Mouse (Mus musculus): Measurements from ENCODE around the gene Dll1.

Gene Dll1

DNA sequence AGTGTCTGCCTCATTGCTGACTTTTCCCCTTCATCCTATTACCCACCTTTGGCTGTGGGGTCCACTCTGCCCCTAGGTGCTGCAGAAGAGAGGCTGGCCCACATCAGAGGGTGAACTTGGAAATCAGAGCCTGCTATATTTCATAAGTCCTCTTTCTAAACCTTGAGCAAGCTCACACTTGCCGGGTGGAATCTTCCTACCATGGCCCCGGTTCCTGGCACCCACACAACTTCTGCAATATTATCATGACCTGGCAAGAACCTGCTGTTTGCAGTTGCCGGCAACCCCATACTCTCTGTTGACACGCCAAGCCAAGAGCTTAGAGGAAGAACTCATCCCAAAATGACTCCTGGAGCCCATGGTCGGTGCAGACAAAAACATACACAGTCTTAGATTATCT, 49.6 kb downstream of the Dll1 start:
- CTCF ChIA-PET = interaction anchor here (0.6 kb wide), 1 partner anchor 94 kb away, joined by 11 read pairs; no protein-coding TSS in a partner anchor

DNA sequence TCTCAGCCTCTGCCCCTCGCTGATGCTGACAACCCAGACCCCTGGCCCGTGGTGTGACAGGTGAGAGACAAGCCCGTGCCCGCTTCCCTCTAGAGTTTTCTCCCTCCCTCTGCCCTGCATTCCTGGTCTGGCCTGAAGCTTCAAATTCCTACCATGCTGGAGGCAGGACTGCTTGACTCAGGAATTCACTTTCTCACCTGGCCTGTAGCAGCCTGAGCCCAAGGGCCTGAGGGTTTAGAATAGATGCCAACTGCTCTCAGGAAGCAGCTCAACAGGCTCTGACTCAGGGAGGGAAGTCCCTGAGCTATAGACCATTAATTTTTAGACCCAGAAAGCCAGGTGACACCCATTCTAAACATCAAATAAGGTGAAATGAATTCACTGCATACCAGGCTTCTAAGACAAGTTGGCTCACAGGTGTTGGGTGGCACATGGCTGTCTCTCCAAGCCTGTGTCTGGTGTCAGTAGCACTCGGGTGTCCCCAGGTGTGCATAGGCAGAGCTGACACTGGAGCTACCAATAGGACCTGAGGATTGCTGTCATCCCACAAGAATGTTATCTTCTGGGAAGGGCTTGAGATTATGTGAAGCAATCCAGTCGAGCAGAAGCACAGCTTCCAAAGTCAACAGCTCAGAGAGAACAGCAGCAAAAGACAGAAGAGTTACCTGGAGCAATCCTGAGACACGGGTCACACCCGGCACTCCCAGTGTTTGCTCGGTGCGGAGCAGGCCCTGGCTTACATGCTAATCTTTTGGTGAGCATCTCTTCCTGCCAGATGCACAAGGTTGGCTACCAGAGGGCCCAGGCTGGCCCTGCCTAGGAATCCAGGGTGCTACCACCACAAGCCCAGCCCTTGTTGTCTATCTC, 50.5 kb downstream of the Dll1 start:
- CTCF ChIA-PET = interaction anchor here (0.5 to 0.7 kb wide), 3 partner anchors 11 to 95 kb away, joined by 3 to 11 read pairs (median 3); no protein-coding TSS in a partner anchor

DNA sequence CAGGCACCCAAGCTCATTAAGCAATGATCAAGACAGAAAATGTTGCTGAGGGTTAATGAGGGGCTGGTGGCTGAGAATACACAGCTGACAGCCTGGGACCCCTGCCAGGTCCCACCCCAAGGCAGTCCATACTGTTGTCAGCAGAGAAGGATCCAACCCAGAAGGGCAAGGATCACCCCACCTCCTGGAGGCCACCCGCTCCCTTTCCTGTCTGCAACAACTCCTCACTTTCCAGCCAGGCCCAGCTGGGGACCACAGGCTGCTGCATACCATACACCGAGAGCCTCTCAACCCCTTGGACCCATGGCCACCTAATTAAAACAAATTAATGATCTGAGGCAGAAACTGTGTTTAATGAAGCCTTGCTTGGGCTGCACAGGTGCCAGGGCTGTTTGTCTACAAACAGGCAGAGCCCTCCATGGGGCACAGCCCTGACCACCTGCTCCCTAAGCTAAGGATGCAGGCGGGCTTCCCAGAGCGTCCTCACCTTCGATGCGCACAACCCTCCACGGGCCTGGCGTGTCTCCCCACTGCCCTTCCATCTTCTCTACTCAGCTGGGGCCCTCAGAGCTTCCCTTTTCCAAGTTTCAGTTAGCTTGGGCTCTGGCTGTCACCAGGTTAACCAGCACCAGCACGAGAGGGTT, 53.4 kb downstream of the Dll1 start:
- CTCF ChIA-PET = no interaction called here
